Mouse (Mus musculus) layer of hippocampus, adult 9-10 months (tissue): ENCODE results near the gene Fam78b.

Source experiments
- DNase-seq: peaks from one replicate; pipeline ENCODE4 v3.0.0; 2022; ENCODE audit warnings: low spot score

Gene Fam78b

GRCm38 (mm10) chr1:167032046-167032648 lies 30.9 kb downstream of the Fam78b start:
- DNase-seq = no peak

- DNase-seq = no peak
Measured at GRCm38 (mm10) chr1:167034435-167034834, 33.2 kb downstream of the Fam78b start.

- DNase-seq = no peak
Measured at GRCm38 (mm10) chr1:167042558-167042957, 41.3 kb downstream of the Fam78b start.

GRCm38 (mm10) chr1:167046169-167046927 lies 45.1 kb downstream of the Fam78b start:
- DNase-seq = no peak

GRCm38 (mm10) chr1:167050859-167051258 lies 49.6 kb downstream of the Fam78b start:
- no peak for DNase-seq

GRCm38 (mm10) chr1:167054029-167054428 lies 52.8 kb downstream of the Fam78b start:
- no peak for DNase-seq

- peak; percentile 16 for DNase-seq
Measured at GRCm38 (mm10) chr1:167057543-167057942, 56.3 kb downstream of the Fam78b start.

GRCm38 (mm10) chr1:167059550-167060285 lies 58.5 kb downstream of the Fam78b start:
- no peak for DNase-seq

- no peak for DNase-seq
Measured at GRCm38 (mm10) chr1:167063971-167064370, 62.8 kb downstream of the Fam78b start.

GRCm38 (mm10) chr1:167065541-167065940 lies 64.3 kb downstream of the Fam78b start:
- no peak for DNase-seq

- DNase-seq = no peak
Measured at GRCm38 (mm10) chr1:167065986-167066385, 64.8 kb downstream of the Fam78b start.

GRCm38 (mm10) chr1:167066933-167067341 lies 65.7 kb downstream of the Fam78b start:
- no peak for DNase-seq

GRCm38 (mm10) chr1:167069741-167070140 lies 68.5 kb downstream of the Fam78b start:
- DNase-seq = no peak

- DNase-seq = no peak
Measured at GRCm38 (mm10) chr1:167070306-167070705, 69.1 kb downstream of the Fam78b start.

GRCm38 (mm10) chr1:167075726-167076125 lies 74.5 kb downstream of the Fam78b start:
- DNase-seq = no peak

- no peak for DNase-seq
Measured at GRCm38 (mm10) chr1:167079476-167079875, 78.3 kb downstream of the Fam78b start.

- DNase-seq = no peak
Measured at GRCm38 (mm10) chr1:167081946-167082345, 80.7 kb downstream of the Fam78b start.

GRCm38 (mm10) chr1:167082506-167083100 lies 81.4 kb downstream of the Fam78b start:
- DNase-seq = no peak

GRCm38 (mm10) chr1:167083181-167083580 lies 82.0 kb downstream of the Fam78b start:
- no peak for DNase-seq

GRCm38 (mm10) chr1:167084330-167084729 lies 83.1 kb downstream of the Fam78b start:
- no peak for DNase-seq

- DNase-seq = no peak
Measured at GRCm38 (mm10) chr1:167085461-167085860, 84.2 kb downstream of the Fam78b start.

- no peak for DNase-seq
Measured at GRCm38 (mm10) chr1:167090466-167090865, 89.2 kb downstream of the Fam78b start.

- no peak for DNase-seq
Measured at GRCm38 (mm10) chr1:167093551-167093950, 92.3 kb downstream of the Fam78b start.
